20 mouse cellular contexts compared by ENCODE assay signal in genomic region chr12:89789981-89790380, GRCm38 (mm10).
DNase-seq lines count a peak whose midpoint lies in the region; ATAC-seq lines count a peak whose summit lies in the region.
"Had no signal": no experiment of that assay in that cellular context is flagged by ENCODE, and none has a peak within 500 bp of the region (broad histone marks: within the 10 kb centered on the region; RNA-seq: fewer than 3 reads in every experiment).

No protein-coding gene starts in this region.

- no peak for DNase-seq in frontal cortex, postnatal 14 days (ENCODE audit: low spot score in 2 of 2)
- peak; percentile 16 to 28 for DNase-seq in frontal cortex, postnatal 36 days (ENCODE audit: low spot score in 2 of 2)
- DNase-seq in frontal cortex, postnatal 25 days (ENCODE audit: low spot score in 2 of 2) = no peak
- DNase-seq in brain, adult 2 months (ENCODE audit: low read depth, low spot score) = peak; percentile 70
- DNase-seq: adrenal gland, adult 8-10 months; adrenal gland, postnatal 14 days; adrenal gland, postnatal 36 days; B cell, adult 2 months; cerebellum, adult 11 months; cerebellum, adult 18-20 months; cerebellum, adult 8-10 months; cerebellum, adult 9-11 months; cerebellum, postnatal 36 days; embryo, embryonic 11 days had no signal

- ATAC-seq in frontal cortex, adult (ENCODE audit: low TSS enrichment) = peak; percentile 48; the same call in 1 of the 2 replicates
- ATAC-seq: activated CD4-positive, CD25-positive, alpha-beta regulatory T cell, adult 4 months; CD4-positive, CD25-positive, alpha-beta regulatory T cell, adult 4 months; forebrain, embryonic 14.5 days; forebrain, embryonic 16.5 days; Patski had no signal

Comparison
In these comparisons a context has a peak if more than half of its experiments do, and no peak if none do; other contexts are left out.
1. DNase-seq: peak in frontal cortex, postnatal 36 days (2 of 2) and brain, adult 2 months (single experiment); none in frontal cortex, postnatal 14 days (0 of 2) and frontal cortex, postnatal 25 days (0 of 2).